Mouse (Mus musculus): ENCODE data around the gene Chil5. TPM values are rescaled to one million over a fixed set of nuclear protein-coding genes. Genes with fewer than 3 reads are reported as not detected.
"Not testable (repeated sequence)": the region's sequence is repeated elsewhere in the genome, so short reads cannot be mapped to it uniquely, and the experiment has no call there.

Gene Chil5
- not detected in 2 replicates for polyA plus RNA-seq (2012; rRNA removed)

GRCm38 (mm10) chr3:106032781-106033180, at the start of gene Chil5:
TSS of gene Chil5 (minus strand) at chr3:106032814.
- Histone ChIP-seq H3K36me3 (ENCODE audit: control insufficient read depth, insufficient read depth, low read length) (no peaks in the 10 kb centered on the region), H3K4me3 (ENCODE audit: low read depth, low read length) (no peak within 1 kb of the TSS), H3K4me1 (ENCODE audit: control insufficient read depth, insufficient read depth, insufficient read length, low read length) (no peaks in the 10 kb centered on the region), H3K27me3 (ENCODE audit: control insufficient read depth, insufficient read depth, low read length) (no peaks in the 10 kb centered on the region), H3K27ac (ENCODE audit: insufficient read depth, low read depth, low read length) (no peak within 1 kb of the TSS)
- no peak for TF ChIP-seq POLR2A (IDR thresholded peaks at IDR 0.05; ENCODE audit: low read depth, low read length)
- TF ChIP-seq CTCF (IDR thresholded peaks at IDR 0.05; ENCODE audit: extremely low read depth, insufficient read length, insufficient replicate concordance, low read depth, low read length): no peak
- WGBS: 56% methylated on average over 1 of the region's 1 CpGs

- H3K4me3 ChIP-seq (ENCODE audit: low read depth, low read length): no peak overlapping the region
- 18% methylated on average over 1 of the region's 1 CpGs for WGBS
- H3K27me3 ChIP-seq (ENCODE audit: control insufficient read depth, insufficient read depth, low read length): no peaks in the 10 kb centered on the region
- H3K27ac ChIP-seq (ENCODE audit: insufficient read depth, low read depth, low read length): no peak overlapping the region
- H3K4me1 ChIP-seq (ENCODE audit: control insufficient read depth, insufficient read depth, insufficient read length, low read length): no peaks in the 10 kb centered on the region
- no peaks in the 10 kb centered on the region for H3K36me3 ChIP-seq (ENCODE audit: control insufficient read depth, insufficient read depth, low read length)
- TF ChIP-seq CTCF (IDR thresholded peaks at IDR 0.05; ENCODE audit: extremely low read depth, insufficient read length, insufficient replicate concordance, low read depth, low read length): no peak
- TF ChIP-seq POLR2A (IDR thresholded peaks at IDR 0.05; ENCODE audit: low read depth, low read length): no peak
Measured at GRCm38 (mm10) chr3:106074824-106075223, 42.2 kb upstream of the Chil5 start.

GRCm38 (mm10) chr3:106070994-106071393, 38.4 kb upstream of the Chil5 start:
- no peak for TF ChIP-seq CTCF (IDR thresholded peaks at IDR 0.05; ENCODE audit: extremely low read depth, insufficient read length, insufficient replicate concordance, low read depth, low read length)
- H3K27me3 ChIP-seq (ENCODE audit: control insufficient read depth, insufficient read depth, low read length): no peaks in the 10 kb centered on the region
- H3K4me3 ChIP-seq (ENCODE audit: low read depth, low read length): no peak overlapping the region
- no peak overlapping the region for H3K27ac ChIP-seq (ENCODE audit: insufficient read depth, low read depth, low read length)
- no peaks in the 10 kb centered on the region for H3K4me1 ChIP-seq (ENCODE audit: control insufficient read depth, insufficient read depth, insufficient read length, low read length)
- H3K36me3 ChIP-seq (ENCODE audit: control insufficient read depth, insufficient read depth, low read length): no peaks in the 10 kb centered on the region
- WGBS: 32% methylated on average over 2 of the region's 2 CpGs

GRCm38 (mm10) chr3:106067707-106068106, 35.1 kb upstream of the Chil5 start:
- not testable (repeated sequence) for H3K4me1 ChIP-seq (ENCODE audit: control insufficient read depth, insufficient read depth, insufficient read length, low read length); H3K36me3 ChIP-seq (ENCODE audit: control insufficient read depth, insufficient read depth, low read length); H3K4me3 ChIP-seq (ENCODE audit: low read depth, low read length); H3K27me3 ChIP-seq (ENCODE audit: control insufficient read depth, insufficient read depth, low read length); H3K27ac ChIP-seq (ENCODE audit: insufficient read depth, low read depth, low read length)
- WGBS: 38% methylated on average over 5 of the region's 5 CpGs

- TF ChIP-seq POLR2A (IDR thresholded peaks at IDR 0.05; ENCODE audit: low read depth, low read length) (no peak), CTCF (IDR thresholded peaks at IDR 0.05; ENCODE audit: extremely low read depth, insufficient read length, insufficient replicate concordance, low read depth, low read length) (no peak)
- Histone ChIP-seq H3K27ac (ENCODE audit: insufficient read depth, low read depth, low read length) (no peak overlapping the region), H3K36me3 (ENCODE audit: control insufficient read depth, insufficient read depth, low read length) (no peaks in the 10 kb centered on the region), H3K4me1 (ENCODE audit: control insufficient read depth, insufficient read depth, insufficient read length, low read length) (no peaks in the 10 kb centered on the region), H3K4me3 (ENCODE audit: low read depth, low read length) (no peak overlapping the region), H3K27me3 (ENCODE audit: control insufficient read depth, insufficient read depth, low read length) (no peaks in the 10 kb centered on the region)
- 68% methylated on average over 3 of the region's 3 CpGs for WGBS
Measured at GRCm38 (mm10) chr3:106057966-106058365, 25.4 kb upstream of the Chil5 start.

GRCm38 (mm10) chr3:106051896-106052295, 19.3 kb upstream of the Chil5 start:
- Histone ChIP-seq H3K27ac (ENCODE audit: insufficient read depth, low read depth, low read length) (no peak overlapping the region), H3K4me3 (ENCODE audit: low read depth, low read length) (no peak overlapping the region), H3K27me3 (ENCODE audit: control insufficient read depth, insufficient read depth, low read length) (no peaks in the 10 kb centered on the region), H3K36me3 (ENCODE audit: control insufficient read depth, insufficient read depth, low read length) (no peaks in the 10 kb centered on the region), H3K4me1 (ENCODE audit: control insufficient read depth, insufficient read depth, insufficient read length, low read length) (no peaks in the 10 kb centered on the region)
- 63% methylated on average over 18 of the region's 18 CpGs for WGBS
- TF ChIP-seq CTCF (IDR thresholded peaks at IDR 0.05; ENCODE audit: extremely low read depth, insufficient read length, insufficient replicate concordance, low read depth, low read length) (no peak), POLR2A (IDR thresholded peaks at IDR 0.05; ENCODE audit: low read depth, low read length) (no peak)

GRCm38 (mm10) chr3:106040306-106040705, 7.7 kb upstream of the Chil5 start:
- H3K4me3 ChIP-seq (ENCODE audit: low read depth, low read length): no peak overlapping the region
- WGBS: 61% methylated on average over 2 of the region's 2 CpGs
- H3K27ac ChIP-seq (ENCODE audit: insufficient read depth, low read depth, low read length): no peak overlapping the region
- H3K4me1 ChIP-seq (ENCODE audit: control insufficient read depth, insufficient read depth, insufficient read length, low read length): no peaks in the 10 kb centered on the region
- no peaks in the 10 kb centered on the region for H3K36me3 ChIP-seq (ENCODE audit: control insufficient read depth, insufficient read depth, low read length)
- no peak for TF ChIP-seq CTCF (IDR thresholded peaks at IDR 0.05; ENCODE audit: extremely low read depth, insufficient read length, insufficient replicate concordance, low read depth, low read length)
- no peaks in the 10 kb centered on the region for H3K27me3 ChIP-seq (ENCODE audit: control insufficient read depth, insufficient read depth, low read length)

GRCm38 (mm10) chr3:106024135-106024534, 8.5 kb downstream of the Chil5 start:
- no peaks in the 10 kb centered on the region for H3K36me3 ChIP-seq (ENCODE audit: control insufficient read depth, insufficient read depth, low read length)
- H3K4me1 ChIP-seq (ENCODE audit: control insufficient read depth, insufficient read depth, insufficient read length, low read length): no peaks in the 10 kb centered on the region
- no peak overlapping the region for H3K27ac ChIP-seq (ENCODE audit: insufficient read depth, low read depth, low read length)
- WGBS: 81% methylated on average over 2 of the region's 2 CpGs
- H3K27me3 ChIP-seq (ENCODE audit: control insufficient read depth, insufficient read depth, low read length): no peaks in the 10 kb centered on the region
- H3K4me3 ChIP-seq (ENCODE audit: low read depth, low read length): no peak overlapping the region
- TF ChIP-seq POLR2A (IDR thresholded peaks at IDR 0.05; ENCODE audit: low read depth, low read length) (no peak), CTCF (IDR thresholded peaks at IDR 0.05; ENCODE audit: extremely low read depth, insufficient read length, insufficient replicate concordance, low read depth, low read length) (no peak)
